Mouse (Mus musculus): ENCODE data around the gene Rab10.
"Not testable (repeated sequence)": the region's sequence is repeated elsewhere in the genome, so short reads cannot be mapped to it uniquely, and the experiment has no call there.

The Rab10 gene

GRCm38 (mm10) chr12:3309391-3310320 is at the start of gene Rab10:
Gene Rab10 (minus strand): TSS chr12:3309969.
- DNase-seq, result peak; percentile 99

GRCm38 (mm10) chr12:3359302-3359701 is 49.5 kb upstream of the Rab10 start:
- DNase-seq, result peak; percentile 80

- no peak for DNase-seq
Observed at GRCm38 (mm10) chr12:3356824-3357223, 47.1 kb upstream of the Rab10 start.

- DNase-seq, result no peak
Observed at GRCm38 (mm10) chr12:3355068-3355467, 45.3 kb upstream of the Rab10 start.

GRCm38 (mm10) chr12:3352216-3352615 is 42.4 kb upstream of the Rab10 start:
- no peak for DNase-seq

- no peak for DNase-seq
Observed at GRCm38 (mm10) chr12:3350136-3350535, 40.4 kb upstream of the Rab10 start.

GRCm38 (mm10) chr12:3349387-3349786 is 39.6 kb upstream of the Rab10 start:
- DNase-seq, result no peak

- no peak for DNase-seq
Observed at GRCm38 (mm10) chr12:3347682-3348081, 37.9 kb upstream of the Rab10 start.

GRCm38 (mm10) chr12:3345038-3345437 is 35.3 kb upstream of the Rab10 start:
- no peak for DNase-seq

- DNase-seq, result no peak
Observed at GRCm38 (mm10) chr12:3344155-3344554, 34.4 kb upstream of the Rab10 start.

GRCm38 (mm10) chr12:3338931-3339330 is 29.2 kb upstream of the Rab10 start:
- DNase-seq, result no peak

GRCm38 (mm10) chr12:3329677-3330076 is 19.9 kb upstream of the Rab10 start:
- no peak for DNase-seq

GRCm38 (mm10) chr12:3325232-3325631 is 15.5 kb upstream of the Rab10 start:
- DNase-seq, result no peak

- DNase-seq, result no peak
Observed at GRCm38 (mm10) chr12:3323241-3323640, 13.5 kb upstream of the Rab10 start.

- DNase-seq, result no peak
Observed at GRCm38 (mm10) chr12:3319377-3319776, 9.6 kb upstream of the Rab10 start.

GRCm38 (mm10) chr12:3316937-3317336 is 7.2 kb upstream of the Rab10 start:
- DNase-seq, result no peak

- no peak for DNase-seq
Observed at GRCm38 (mm10) chr12:3316083-3316482, 6.3 kb upstream of the Rab10 start.

- DNase-seq, result no peak
Observed at GRCm38 (mm10) chr12:3312886-3313285, 3.1 kb upstream of the Rab10 start.

- DNase-seq, result no peak
Observed at GRCm38 (mm10) chr12:3310321-3310692, 538 bp upstream of the Rab10 start.

- DNase-seq, result peak; percentile 51
Observed at GRCm38 (mm10) chr12:3308541-3309241, 1.1 kb downstream of the Rab10 start.

GRCm38 (mm10) chr12:3307587-3307986 is 2.2 kb downstream of the Rab10 start:
- DNase-seq, result no peak

GRCm38 (mm10) chr12:3305238-3305637 is 4.5 kb downstream of the Rab10 start:
- DNase-seq, result no peak

GRCm38 (mm10) chr12:3297622-3298021 is 12.1 kb downstream of the Rab10 start:
- not testable (repeated sequence) for DNase-seq

- DNase-seq, result no peak
Observed at GRCm38 (mm10) chr12:3296056-3296455, 13.7 kb downstream of the Rab10 start.

Measured in retina, postnatal 1 day (tissue).